ENCODE assay signal across 7 mouse cellular contexts in genomic region chr10:69583874-69584481, GRCm38 (mm10).
DNase-seq lines count a peak whose midpoint lies in the region; ATAC-seq lines count a peak whose summit lies in the region.

No protein-coding gene starts in this region.

- H3K9me3 ChIP-seq in embryonic facial prominence, embryonic 12.5 days = no peaks in the 10 kb centered on the region
- H3K9me3 ChIP-seq in hindbrain, embryonic 16.5 days (ENCODE audit: control insufficient read depth, low read length) = no peaks in the 10 kb centered on the region
- H3K9me3 ChIP-seq in liver, embryonic 12.5 days (replicated peaks) = no peaks in the 10 kb centered on the region
- no peaks in the 10 kb centered on the region for H3K9me3 ChIP-seq in stomach, embryonic 14.5 days (ENCODE audit: control insufficient read depth, low read depth, low read length)

- H3K27ac ChIP-seq in embryonic facial prominence, embryonic 12.5 days = peak overlapping the region; percentile 77
- H3K27ac ChIP-seq in hindbrain, embryonic 16.5 days (ENCODE audit: low read depth, low read length) = peak overlapping the region; percentile 57
- no peak overlapping the region for H3K27ac ChIP-seq in liver, embryonic 12.5 days
- H3K27ac ChIP-seq in stomach, embryonic 14.5 days (ENCODE audit: low read length) = peak overlapping the region; percentile 21; the same call in 1 of the 2 replicates

- H3K4me3 ChIP-seq in embryonic facial prominence, embryonic 12.5 days = no peak overlapping the region
- no peak overlapping the region for H3K4me3 ChIP-seq in hindbrain, embryonic 16.5 days (ENCODE audit: low read length)
- H3K4me3 ChIP-seq in liver, embryonic 12.5 days = no peak overlapping the region
- H3K4me3 ChIP-seq in stomach, embryonic 14.5 days (ENCODE audit: low read depth, low read length) = no peak overlapping the region

- peak overlapping the region; percentile 13; the same call in 1 of the 2 replicates for H3K4me2 ChIP-seq in embryonic facial prominence, embryonic 12.5 days (replicated peaks)
- H3K4me2 ChIP-seq in hindbrain, embryonic 16.5 days (ENCODE audit: low read length) = no peak overlapping the region
- no peak overlapping the region for H3K4me2 ChIP-seq in liver, embryonic 12.5 days
- no peak overlapping the region for H3K4me2 ChIP-seq in stomach, embryonic 14.5 days (replicated peaks; ENCODE audit: low read depth, low read length)

- peak; percentile 36 for DNase-seq in adrenal gland, postnatal 10 days
- DNase-seq in cerebellum, postnatal 14 days = no peak

- no peak overlapping the region for H3K9ac ChIP-seq in embryonic facial prominence, embryonic 12.5 days
- H3K9ac ChIP-seq in hindbrain, embryonic 16.5 days (ENCODE audit: low read depth, low read length) = no peak overlapping the region
- no peak overlapping the region for H3K9ac ChIP-seq in liver, embryonic 12.5 days
- H3K9ac ChIP-seq in stomach, embryonic 14.5 days (replicated peaks; ENCODE audit: low read depth, low read length) = no peak overlapping the region

- H3K4me1 ChIP-seq in embryonic facial prominence, embryonic 12.5 days = peaks cover 25% of the 10 kb centered on the region
- H3K4me1 ChIP-seq in hindbrain, embryonic 16.5 days (ENCODE audit: control insufficient read depth, insufficient read depth, low read depth, low read length) = peaks cover 10% of the 10 kb centered on the region
- H3K4me1 ChIP-seq in liver, embryonic 12.5 days = no peaks in the 10 kb centered on the region
- peaks cover 9% of the 10 kb centered on the region; the same call in 1 of the 2 replicates for H3K4me1 ChIP-seq in stomach, embryonic 14.5 days (ENCODE audit: control insufficient read depth, insufficient read depth, low read length)

- no peaks in the 10 kb centered on the region for H3K27me3 ChIP-seq in embryonic facial prominence, embryonic 12.5 days
- no peaks in the 10 kb centered on the region for H3K27me3 ChIP-seq in hindbrain, embryonic 16.5 days (replicated peaks; ENCODE audit: control insufficient read depth, insufficient read depth, low read length)
- H3K27me3 ChIP-seq in liver, embryonic 12.5 days (replicated peaks) = no peaks in the 10 kb centered on the region
- no peaks in the 10 kb centered on the region for H3K27me3 ChIP-seq in stomach, embryonic 14.5 days (ENCODE audit: control insufficient read depth, insufficient read depth, low read length)

- H3K36me3 ChIP-seq in embryonic facial prominence, embryonic 12.5 days = no peaks in the 10 kb centered on the region
- H3K36me3 ChIP-seq in hindbrain, embryonic 16.5 days (ENCODE audit: control insufficient read depth, insufficient read depth, low read length) = no peaks in the 10 kb centered on the region
- H3K36me3 ChIP-seq in liver, embryonic 12.5 days = no peaks in the 10 kb centered on the region
- H3K36me3 ChIP-seq in stomach, embryonic 14.5 days (ENCODE audit: control insufficient read depth, insufficient read depth, low read length) = no peaks in the 10 kb centered on the region

- peak; percentile 83 for ATAC-seq in embryonic facial prominence, embryonic 12.5 days (ENCODE audit: insufficient number of reproducible peaks, insufficient read depth, low FRiP score, low TSS enrichment)
- ATAC-seq in hindbrain, embryonic 16.5 days = no peak
- ATAC-seq in liver, embryonic 12.5 days = 0 out of 2 replicates have a peak, but pooled peaks have one; percentile 37
- ATAC-seq in stomach, embryonic 14.5 days (ENCODE audit: insufficient number of reproducible peaks, insufficient read depth, low FRiP score, low read depth) = peak; percentile 78
- ATAC-seq in activated CD4-positive, CD25-positive, alpha-beta regulatory T cell, adult 4 months = no peak

- 8% methylated on average over 11 of the region's 11 CpGs for WGBS in embryonic facial prominence, embryonic 12.5 days
- WGBS in hindbrain, embryonic 16.5 days = 17% methylated on average over 11 of the region's 11 CpGs
- 57% methylated on average over 11 of the region's 11 CpGs for WGBS in liver, embryonic 12.5 days (ENCODE audit: insufficient replicate concordance)
- WGBS in stomach, embryonic 14.5 days = 17% methylated on average over 11 of the region's 11 CpGs

Comparison
In these comparisons a context has a peak if more than half of its experiments do, and no peak if none do; other contexts are left out.
1. ATAC-seq: peak in embryonic facial prominence, embryonic 12.5 days (single experiment), liver, embryonic 12.5 days (single experiment) and stomach, embryonic 14.5 days (single experiment); none in hindbrain, embryonic 16.5 days (single experiment) and activated CD4-positive, CD25-positive, alpha-beta regulatory T cell, adult 4 months (single experiment).